Mouse (Mus musculus): Measurements from ENCODE around the gene Zdhhc4. TPM values are rescaled to one million over a fixed set of nuclear protein-coding genes. Genes with fewer than 3 reads are reported as not detected.

The Zdhhc4 gene
- polyA plus RNA-seq, 1 experiment from 2014 or later: 72.3 TPM

DNA sequence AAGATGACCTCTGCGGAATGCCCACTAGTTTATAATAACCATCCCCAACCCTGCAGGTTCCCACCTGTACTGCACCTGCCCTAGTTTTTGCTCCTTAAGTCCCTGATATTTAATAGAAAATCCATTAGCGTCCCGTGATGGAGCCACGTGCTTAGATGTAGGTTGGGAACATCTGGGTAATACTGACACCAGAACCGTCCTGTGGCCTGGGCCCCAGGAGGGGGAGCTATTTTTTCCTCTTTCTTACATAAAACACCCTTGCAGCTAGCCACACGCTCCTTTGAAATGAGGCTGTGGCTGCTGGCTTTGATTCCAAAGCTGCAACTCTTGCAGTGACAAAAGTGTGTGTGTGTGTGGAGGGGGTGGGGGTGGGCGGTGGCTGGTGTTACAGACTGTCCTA, 30.2 kb upstream of the Zdhhc4 start:
- Histone ChIP-seq H3K4me2 (no peak overlapping the region), H3K27ac (no peak overlapping the region), H3K27me3 (peaks cover 53% of the 10 kb centered on the region), H3K4me1 (peaks cover 18% of the 10 kb centered on the region), H3K9ac (no peak overlapping the region), H3K9me3 (no peaks in the 10 kb centered on the region), H3K4me3 (no peak overlapping the region), H3K36me3 (no peaks in the 10 kb centered on the region)
- whole genome bisulfite sequencing: 26% methylated on average over 7 of the region's 7 CpGs
- ATAC-seq (ENCODE audit: insufficient number of reproducible peaks, low FRiP score, low TSS enrichment, low read depth): no peak

DNA sequence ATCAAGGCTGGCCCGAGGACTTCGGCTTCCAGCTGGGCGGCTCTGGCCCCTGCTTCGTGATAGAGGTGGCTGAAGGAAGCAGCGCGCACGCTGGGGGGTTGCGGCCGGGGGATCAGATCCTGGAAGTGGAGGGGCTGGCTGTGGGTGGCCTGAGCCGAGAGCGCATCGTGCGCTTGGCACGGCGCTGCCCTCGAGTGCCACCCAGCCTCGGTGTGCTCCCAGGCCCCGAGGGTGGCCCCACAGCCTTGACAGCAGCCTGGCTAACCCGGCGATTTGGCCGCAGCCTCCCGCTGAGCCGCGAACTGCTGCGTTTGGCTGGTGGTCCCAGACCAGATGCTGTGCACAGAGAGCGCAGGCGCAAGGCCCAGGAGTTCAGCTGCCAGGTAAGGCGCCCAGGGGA, 28.5 kb upstream of the Zdhhc4 start:
- H3K4me2 ChIP-seq: peak overlapping the region; percentile 41
- 4% methylated on average over 28 of the region's 28 CpGs for WGBS
- H3K4me3 ChIP-seq: peak overlapping the region; percentile 29
- no peaks in the 10 kb centered on the region for H3K36me3 ChIP-seq
- no peak overlapping the region for H3K27ac ChIP-seq
- H3K9me3 ChIP-seq: no peaks in the 10 kb centered on the region
- no peak overlapping the region for H3K9ac ChIP-seq
- ATAC-seq (ENCODE audit: insufficient number of reproducible peaks, low FRiP score, low TSS enrichment, low read depth): no peak
- peaks cover 40% of the 10 kb centered on the region for H3K27me3 ChIP-seq
- H3K4me1 ChIP-seq: peaks cover 9% of the 10 kb centered on the region

DNA sequence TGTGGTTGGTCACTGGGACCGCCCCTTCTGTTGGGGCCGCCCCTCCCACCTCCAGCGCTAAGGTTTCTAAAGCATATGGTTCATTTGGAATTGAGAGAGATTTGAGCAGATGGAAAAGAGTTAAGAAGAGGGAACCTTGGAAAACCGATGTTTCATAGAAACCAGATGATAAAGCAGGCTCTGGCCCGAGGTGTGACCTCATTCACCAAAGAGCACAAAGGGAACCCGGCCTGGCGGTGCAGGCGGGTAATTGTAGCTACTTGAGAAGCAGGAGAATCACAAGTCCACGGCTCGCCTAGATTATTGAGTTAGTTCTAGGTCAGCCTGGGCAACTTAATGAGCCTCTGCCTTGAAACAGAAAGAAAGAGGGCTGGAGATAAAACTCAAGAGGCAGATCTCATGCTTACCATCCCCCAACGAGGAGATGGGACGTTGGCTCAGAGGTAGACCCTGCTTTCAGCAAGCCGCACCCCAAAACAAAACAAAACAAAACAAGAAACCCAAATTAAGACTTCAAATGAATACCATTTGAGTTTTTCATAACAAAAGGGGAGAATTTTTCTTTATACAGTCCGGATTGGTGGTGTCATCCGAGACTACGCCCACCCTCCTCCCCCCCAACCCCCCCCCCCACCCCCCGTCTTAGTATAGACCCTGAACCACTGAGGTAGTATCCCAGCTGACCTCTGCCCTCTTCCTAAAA, 27.8 kb upstream of the Zdhhc4 start, which contains the start of gene Grid2ip:
Gene Grid2ip (plus strand): TSS at position 653 of the 703 bp plus-strand sequence.
- 20% methylated on average over 17 of the region's 17 CpGs for WGBS
- H3K4me3 ChIP-seq: peak within 1 kb of the TSS; percentile 29
- no peak within 1 kb of the TSS for H3K9ac ChIP-seq
- peak within 1 kb of the TSS; percentile 41 for H3K4me2 ChIP-seq
- no peak within 1 kb of the TSS for H3K27ac ChIP-seq
- no peaks in the 10 kb centered on the region for H3K36me3 ChIP-seq
- H3K9me3 ChIP-seq: no peaks in the 10 kb centered on the region
- H3K4me1 ChIP-seq: peaks cover 9% of the 10 kb centered on the region
- H3K27me3 ChIP-seq: peaks cover 36% of the 10 kb centered on the region
- no peak for ATAC-seq (ENCODE audit: insufficient number of reproducible peaks, low FRiP score, low TSS enrichment, low read depth)

DNA sequence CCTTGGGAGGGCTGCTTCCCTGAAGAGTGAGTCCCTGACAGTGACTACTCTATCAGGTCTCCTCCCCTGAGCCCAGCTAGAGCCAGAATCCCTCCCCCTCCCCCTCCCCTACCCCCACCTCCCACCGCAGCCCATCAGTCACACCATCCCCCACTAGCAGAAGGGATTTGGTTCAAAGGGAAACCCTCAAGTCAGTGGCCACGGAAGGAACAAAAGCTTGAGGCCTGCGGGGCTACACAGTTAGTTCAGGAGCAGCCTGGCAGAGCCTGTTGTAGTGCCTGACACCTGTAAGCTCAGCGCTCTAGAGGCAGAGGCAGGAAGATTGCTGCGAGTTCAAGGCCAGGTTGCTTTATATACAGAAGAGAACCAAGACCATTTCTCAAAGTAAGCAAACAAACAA, 27.0 kb upstream of the Zdhhc4 start:
- Histone ChIP-seq H3K9ac (no peak overlapping the region), H3K4me3 (no peak overlapping the region), H3K27ac (no peak overlapping the region), H3K9me3 (no peaks in the 10 kb centered on the region), H3K27me3 (peaks cover 36% of the 10 kb centered on the region), H3K36me3 (no peaks in the 10 kb centered on the region), H3K4me2 (no peak overlapping the region), H3K4me1 (peaks cover 9% of the 10 kb centered on the region)
- WGBS: 37% methylated on average over 5 of the region's 5 CpGs
- no peak for ATAC-seq (ENCODE audit: insufficient number of reproducible peaks, low FRiP score, low TSS enrichment, low read depth)

DNA sequence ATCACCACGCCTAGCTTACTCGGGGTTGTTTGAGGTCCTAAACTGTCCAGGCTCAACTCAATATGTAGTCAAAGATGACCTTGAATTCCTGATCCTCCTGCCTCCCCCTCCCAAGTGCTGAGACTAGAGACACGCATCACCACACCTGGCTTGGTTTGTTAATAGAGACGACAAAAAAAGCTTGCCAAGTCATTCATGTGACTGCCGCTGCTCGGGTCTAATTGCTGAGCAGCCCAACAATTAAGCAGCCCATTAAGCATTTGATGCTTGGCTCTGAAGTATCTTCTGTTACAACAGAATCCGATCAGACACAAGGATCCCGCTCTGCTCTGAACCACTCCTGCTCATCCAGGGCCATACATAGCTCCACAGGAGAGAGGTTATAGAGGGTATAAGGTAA, 17.3 kb upstream of the Zdhhc4 start:
- ATAC-seq (ENCODE audit: insufficient number of reproducible peaks, low FRiP score, low TSS enrichment, low read depth): no peak
- no peaks in the 10 kb centered on the region for H3K4me1 ChIP-seq
- H3K36me3 ChIP-seq: no peaks in the 10 kb centered on the region
- no peak overlapping the region for H3K27ac ChIP-seq
- H3K27me3 ChIP-seq: no peaks in the 10 kb centered on the region
- 0 out of 2 replicates have a peak, but pooled peaks cover 6% of the 10 kb centered on the region for H3K9me3 ChIP-seq
- no peak overlapping the region for H3K9ac ChIP-seq
- H3K4me2 ChIP-seq: no peak overlapping the region
- WGBS: 71% methylated on average over 8 of the region's 8 CpGs
- H3K4me3 ChIP-seq: no peak overlapping the region

DNA sequence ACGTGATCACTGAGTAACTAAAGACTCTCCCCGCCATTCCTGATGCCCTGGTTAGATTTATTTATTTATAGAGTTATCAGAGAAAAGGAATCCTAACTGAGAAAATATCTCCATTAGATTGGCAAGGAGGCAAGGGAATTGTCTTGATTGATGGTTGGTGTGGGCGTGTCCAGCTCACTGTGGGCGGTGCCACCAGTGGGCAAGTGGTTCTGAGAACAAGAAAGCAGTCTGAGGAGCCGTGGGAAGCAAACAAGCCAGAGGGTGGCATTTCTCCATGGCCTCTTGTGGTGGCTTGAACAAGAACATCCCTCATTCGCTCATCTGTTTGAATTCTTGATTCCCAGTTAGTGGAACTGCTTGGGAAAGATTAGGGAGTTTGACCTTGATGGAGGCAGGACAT, 10.5 kb upstream of the Zdhhc4 start:
- no peak overlapping the region for H3K27ac ChIP-seq
- no peak overlapping the region for H3K4me2 ChIP-seq
- no peak for ATAC-seq (ENCODE audit: insufficient number of reproducible peaks, low FRiP score, low TSS enrichment, low read depth)
- no peak overlapping the region for H3K9ac ChIP-seq
- no peaks in the 10 kb centered on the region for H3K27me3 ChIP-seq
- 49% methylated on average over 6 of the region's 6 CpGs for WGBS
- no peaks in the 10 kb centered on the region for H3K9me3 ChIP-seq
- H3K4me1 ChIP-seq: no peaks in the 10 kb centered on the region
- no peaks in the 10 kb centered on the region for H3K36me3 ChIP-seq
- H3K4me3 ChIP-seq: no peak overlapping the region

DNA sequence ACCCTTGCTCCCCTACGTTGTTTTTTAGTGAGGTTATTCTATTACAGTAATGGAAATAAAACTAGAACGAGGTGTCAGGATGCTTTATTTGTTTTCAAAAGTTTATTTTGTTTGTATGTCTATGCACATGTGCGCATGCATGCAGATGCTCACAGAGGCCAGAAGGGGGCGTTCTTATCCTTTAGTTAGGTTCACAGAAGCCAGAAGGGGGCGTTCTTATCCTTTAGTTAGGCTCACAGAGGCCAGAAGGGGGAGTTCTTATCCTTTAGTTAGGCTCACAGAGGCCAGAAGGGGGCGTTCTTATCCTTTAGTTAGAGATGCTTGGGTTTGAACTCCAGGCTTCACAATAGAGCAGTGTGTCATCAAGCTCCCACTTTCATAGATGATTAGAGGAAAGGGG, 7.5 kb upstream of the Zdhhc4 start:
- no peak for ATAC-seq (ENCODE audit: insufficient number of reproducible peaks, low FRiP score, low TSS enrichment, low read depth)
- 66% methylated on average over 6 of the region's 6 CpGs for WGBS
- H3K4me3 ChIP-seq: no peak overlapping the region

DNA sequence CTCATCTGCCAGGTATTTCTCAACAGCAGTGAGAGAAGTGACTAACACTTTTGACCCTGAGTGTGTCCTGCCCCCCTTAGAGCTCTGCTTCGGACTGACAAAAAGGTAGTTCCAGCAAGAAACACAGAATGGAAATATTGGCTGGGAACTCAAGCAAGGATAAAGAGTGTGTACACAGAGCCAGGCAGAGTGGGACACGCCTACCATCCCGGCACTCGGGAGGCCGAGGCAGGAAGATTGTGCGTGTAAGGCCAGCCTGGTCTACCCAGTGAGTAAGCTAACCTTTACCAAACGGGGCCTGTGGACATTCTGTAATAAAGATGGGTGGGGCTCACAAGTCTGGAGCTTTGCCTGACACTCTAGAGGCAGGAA, 6.0 kb upstream of the Zdhhc4 start:
- Histone ChIP-seq H3K27ac (no peak overlapping the region), H3K4me2 (no peak overlapping the region), H3K27me3 (no peaks in the 10 kb centered on the region), H3K9me3 (no peaks in the 10 kb centered on the region), H3K36me3 (no peaks in the 10 kb centered on the region), H3K4me3 (no peak overlapping the region), H3K9ac (no peak overlapping the region), H3K4me1 (peaks cover under 1% of the 10 kb centered on the region)
- no peak for ATAC-seq (ENCODE audit: insufficient number of reproducible peaks, low FRiP score, low TSS enrichment, low read depth)
- WGBS: 69% methylated on average over 7 of the region's 7 CpGs

More for the DNA sequence above, 7.5 kb upstream of the Zdhhc4 start:
- H3K36me3 ChIP-seq: no peaks in the 10 kb centered on the region
- H3K4me2 ChIP-seq: no peak overlapping the region
- no peaks in the 10 kb centered on the region for H3K4me1 ChIP-seq
- H3K9me3 ChIP-seq: no peaks in the 10 kb centered on the region
- H3K27me3 ChIP-seq: no peaks in the 10 kb centered on the region
- no peak overlapping the region for H3K9ac ChIP-seq
- H3K27ac ChIP-seq: no peak overlapping the region

DNA sequence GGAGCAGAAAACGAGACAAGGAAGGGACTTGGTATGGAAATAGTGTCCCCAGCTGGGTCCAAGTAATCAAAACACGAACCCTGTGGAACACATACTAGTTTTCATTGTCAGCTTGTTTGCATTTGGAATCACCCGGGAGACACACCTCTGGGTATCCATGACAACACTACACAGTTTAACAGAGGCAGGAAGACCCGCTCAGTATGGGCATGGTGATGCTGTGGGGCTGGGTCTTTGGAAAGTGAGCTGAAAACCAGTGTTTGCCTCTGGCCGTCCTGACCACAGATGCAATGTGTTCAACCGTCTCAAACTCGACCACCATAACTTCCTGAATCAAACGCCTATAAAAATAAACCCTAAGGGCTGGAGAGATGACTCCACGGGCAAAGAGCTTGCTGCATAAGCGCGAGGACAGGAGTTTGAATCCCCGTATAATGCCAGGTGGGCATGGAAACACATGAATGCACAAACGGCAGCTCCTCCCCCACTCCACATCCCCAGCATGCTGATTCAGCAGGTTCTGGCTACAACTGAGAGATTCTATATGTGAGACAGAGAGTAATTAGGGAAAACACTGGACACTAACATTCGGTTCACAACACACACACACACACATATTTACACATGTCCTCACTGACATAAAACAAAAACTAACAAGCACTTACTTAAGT, 5.5 kb upstream of the Zdhhc4 start:
- H3K4me1 ChIP-seq: peaks cover 6% of the 10 kb centered on the region
- H3K27ac ChIP-seq: no peak overlapping the region
- H3K36me3 ChIP-seq: no peaks in the 10 kb centered on the region
- no peak overlapping the region for H3K9ac ChIP-seq
- WGBS: 58% methylated on average over 14 of the region's 14 CpGs
- no peaks in the 10 kb centered on the region for H3K27me3 ChIP-seq
- no peak for ATAC-seq (ENCODE audit: insufficient number of reproducible peaks, low FRiP score, low TSS enrichment, low read depth)
- no peak overlapping the region for H3K4me3 ChIP-seq
- H3K9me3 ChIP-seq: no peaks in the 10 kb centered on the region
- H3K4me2 ChIP-seq: no peak overlapping the region

DNA sequence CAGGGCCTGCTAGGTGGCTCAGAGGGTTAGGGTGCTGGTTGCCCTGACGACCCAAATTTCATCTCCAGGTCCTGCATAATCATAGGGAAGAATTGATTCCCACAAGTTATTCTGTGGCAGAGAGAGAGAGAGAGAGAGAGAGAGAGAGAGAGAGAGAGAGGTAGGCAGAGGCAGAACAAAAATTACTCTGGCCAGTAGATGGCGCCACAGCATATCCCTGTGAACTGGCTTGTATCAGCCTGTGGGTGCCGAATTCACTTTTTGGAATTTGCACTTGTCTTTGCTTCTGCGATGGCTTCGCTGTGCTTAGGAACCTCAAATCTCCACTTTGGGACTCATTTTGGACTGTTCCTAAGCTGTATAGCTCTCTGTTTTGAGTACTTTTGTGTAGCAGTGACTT, 4.8 kb upstream of the Zdhhc4 start:
- Histone ChIP-seq H3K4me2 (no peak overlapping the region), H3K27ac (no peak overlapping the region), H3K36me3 (no peaks in the 10 kb centered on the region), H3K9me3 (no peaks in the 10 kb centered on the region), H3K4me1 (peaks cover 6% of the 10 kb centered on the region), H3K27me3 (no peaks in the 10 kb centered on the region), H3K4me3 (no peak overlapping the region), H3K9ac (no peak overlapping the region)
- no peak for ATAC-seq (ENCODE audit: insufficient number of reproducible peaks, low FRiP score, low TSS enrichment, low read depth)
- 12% methylated on average over 5 of the region's 5 CpGs for WGBS

DNA sequence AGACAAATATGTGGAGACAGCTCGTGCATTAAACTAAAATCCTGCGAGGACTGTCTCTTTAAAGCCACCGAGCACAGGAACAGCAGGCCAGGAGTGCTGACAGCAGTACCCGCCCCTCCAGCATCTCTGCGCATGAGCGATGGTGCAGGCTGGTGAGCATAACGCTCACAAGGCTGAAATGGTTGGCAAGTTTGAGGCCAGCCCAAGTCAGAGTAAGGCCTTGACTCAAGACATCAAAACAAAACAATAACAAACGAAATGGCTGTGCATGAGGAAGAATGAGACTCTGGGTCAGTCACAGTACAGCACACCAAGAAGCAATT, 11.8 kb downstream of the Zdhhc4 start:
- no peak for ATAC-seq (ENCODE audit: insufficient number of reproducible peaks, low FRiP score, low TSS enrichment, low read depth)
- peaks cover 75% of the 10 kb centered on the region for H3K36me3 ChIP-seq

DNA sequence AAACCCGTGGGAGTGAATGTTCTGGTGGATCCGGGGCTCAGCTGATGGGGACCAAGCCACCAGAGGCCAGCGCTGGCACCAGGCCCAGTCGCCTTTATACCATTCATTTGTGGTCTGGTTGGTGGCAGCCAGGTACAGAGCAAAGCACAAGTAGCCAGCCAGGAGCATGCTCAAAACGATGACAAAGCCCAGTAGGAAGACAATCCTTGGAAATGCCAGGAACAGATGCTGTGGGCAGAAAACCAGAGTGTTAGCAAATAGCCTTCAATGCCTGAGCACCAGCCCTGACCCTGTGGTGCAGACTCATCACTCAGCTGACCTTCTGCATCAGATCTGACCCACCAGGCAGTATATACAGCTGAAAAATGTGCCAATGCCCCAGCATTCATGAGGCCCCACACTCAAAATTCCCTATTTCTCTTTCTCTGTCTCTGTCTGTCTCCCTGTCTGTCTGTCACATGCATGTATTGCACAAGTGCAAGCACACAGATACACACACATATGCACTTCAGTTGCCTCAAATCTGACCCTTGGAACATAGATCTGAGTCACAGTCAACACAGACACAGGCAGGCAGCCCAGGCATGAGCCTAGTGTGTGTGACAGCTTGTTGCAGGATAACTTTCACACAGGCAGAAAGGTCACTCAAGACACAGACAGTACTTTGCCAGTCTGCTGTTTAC, 12.3 kb downstream of the Zdhhc4 start:
- Histone ChIP-seq H3K27ac (no peak overlapping the region), H3K4me2 (no peak overlapping the region), H3K27me3 (no peaks in the 10 kb centered on the region), H3K9me3 (no peaks in the 10 kb centered on the region), H3K4me3 (no peak overlapping the region), H3K9ac (no peak overlapping the region), H3K4me1 (peaks cover 22% of the 10 kb centered on the region), H3K36me3 (peaks cover 75% of the 10 kb centered on the region)
- 90% methylated on average over 5 of the region's 5 CpGs for WGBS
- no peak for ATAC-seq (ENCODE audit: insufficient number of reproducible peaks, low FRiP score, low TSS enrichment, low read depth)

More for the DNA sequence above, 11.8 kb downstream of the Zdhhc4 start:
- Histone ChIP-seq H3K4me3 (no peak overlapping the region), H3K27me3 (no peaks in the 10 kb centered on the region), H3K4me2 (no peak overlapping the region), H3K9me3 (no peaks in the 10 kb centered on the region), H3K9ac (no peak overlapping the region), H3K4me1 (peaks cover 17% of the 10 kb centered on the region), H3K27ac (no peak overlapping the region)
- WGBS: 84% methylated on average over 8 of the region's 8 CpGs
